Mouse (Mus musculus) brain, embryonic 14.5 days (tissue): ENCODE measurements around the gene Gosr1. TPM values are rescaled to one million over a fixed set of nuclear protein-coding genes. Genes with fewer than 3 reads are reported as not detected.

Experiments
- DNase-seq: peaks from one replicate; pipeline ENCODE4 v3.0.0-alpha.2; 2011; ENCODE audit warnings: low read depth
- CTCF ChIP-seq: fragments of 200-500 bp; IDR thresholded peaks from 2 replicates; pipeline ENCODE4 v1.5.1; 2012; ENCODE audit warnings: inconsistent platforms, mild to moderate bottlenecking, moderate library complexity, borderline replicate concordance; ENCODE audit not compliant: insufficient read depth, insufficient read length; ENCODE audit errors: extremely low read depth
- POLR2A ChIP-seq: fragments of 200-500 bp; IDR thresholded peaks from 2 replicates; pipeline ENCODE4 v1.6.1; 2012; ENCODE audit warnings: mild to moderate bottlenecking, inconsistent platforms, borderline replicate concordance; ENCODE audit not compliant: poor library complexity, insufficient read depth, insufficient read length, severe bottlenecking; ENCODE audit errors: extremely low read depth
- polyA plus RNA-seq: library from polyadenylated mRNA; depleted of rRNA; stranded (reverse); fragments of >200 nt; gene quantifications from 2 replicates; pipeline ENCODE4 v1.2.3, GENCODE M21; 2012

The Gosr1 gene
- polyA plus RNA-seq, 1 experiment = 27.0 TPM

DNA sequence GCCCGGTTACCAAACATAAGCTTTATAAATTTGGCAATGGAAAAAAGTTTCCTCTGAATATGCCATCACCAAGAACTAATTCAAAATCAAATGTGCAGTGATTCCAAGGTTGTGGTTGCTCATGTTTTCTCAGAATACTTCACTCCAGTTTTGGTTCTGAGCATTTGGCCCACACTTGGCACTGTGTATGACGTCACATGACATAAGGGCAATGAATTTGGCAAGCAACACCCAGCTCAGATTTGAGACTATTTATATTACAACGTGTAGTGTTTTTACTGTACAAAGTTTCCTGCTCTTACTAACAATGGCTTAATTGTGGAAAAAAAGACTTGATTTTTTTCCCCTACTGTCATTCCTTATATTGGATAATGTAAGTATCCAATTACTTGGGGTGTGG is 10.4 kb upstream of the Gosr1 start:
- no peak for DNase-seq
- no peak for TF ChIP-seq CTCF

DNA sequence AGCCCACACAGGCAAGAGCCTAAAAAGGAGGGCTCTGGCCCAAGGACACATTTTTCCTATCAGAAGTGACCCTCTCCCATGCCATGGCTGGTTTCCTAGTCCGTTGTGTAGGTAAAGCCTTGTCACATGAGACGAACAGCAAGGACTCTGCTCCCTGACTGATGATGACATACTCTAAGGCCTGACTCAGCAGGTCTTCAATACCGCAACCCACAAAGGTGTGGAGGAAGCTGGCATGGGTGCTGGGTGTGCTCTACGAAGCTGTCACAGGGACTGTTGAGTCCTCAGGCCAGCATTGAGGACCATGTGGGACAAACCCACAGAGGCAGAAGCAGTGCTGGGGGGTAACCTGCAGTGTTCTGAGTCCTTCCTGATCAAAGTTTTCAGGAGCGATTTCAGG is 7.2 kb upstream of the Gosr1 start:
- DNase-seq = no peak
- TF ChIP-seq POLR2A = no peak
- no peak for TF ChIP-seq CTCF

DNA sequence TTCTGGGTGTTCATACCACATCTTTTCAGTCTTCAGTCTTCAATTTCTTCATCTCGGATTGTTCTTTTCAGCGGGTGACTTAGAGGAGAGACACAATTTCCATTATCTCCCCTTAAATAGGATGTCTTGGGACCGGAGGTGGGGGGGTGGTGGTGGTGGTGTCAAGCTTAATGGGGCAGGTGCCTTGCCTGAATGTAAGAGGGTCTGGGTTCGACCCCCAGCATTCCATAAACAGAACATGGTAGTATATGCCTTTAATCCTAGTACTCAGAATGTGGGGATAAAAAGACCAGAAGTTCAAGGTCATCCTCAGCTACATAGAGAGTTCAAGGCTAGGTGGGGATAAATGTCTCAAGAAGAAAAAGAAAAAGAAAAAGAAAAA is 353 bp upstream of the Gosr1 start:
- DNase-seq = no peak

DNA sequence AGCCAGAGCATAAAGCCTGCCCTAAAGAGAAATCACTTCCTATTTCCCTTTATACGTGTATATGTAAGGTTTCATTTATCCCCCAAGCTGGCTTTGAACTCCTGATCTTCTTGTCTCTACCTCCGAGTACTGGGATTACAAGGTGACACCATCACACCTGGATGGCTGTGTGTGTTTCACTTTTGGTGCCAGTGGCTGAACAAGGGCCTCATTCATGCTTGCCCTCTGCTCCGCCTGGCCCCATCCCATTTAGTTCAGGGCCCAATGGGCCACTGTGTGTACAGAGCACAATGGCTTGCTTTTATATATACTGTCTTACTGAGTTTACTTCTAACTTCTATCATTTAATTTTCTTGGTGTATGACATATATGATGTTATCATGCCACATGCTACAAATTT is 11.1 kb downstream of the Gosr1 start:
- TF ChIP-seq POLR2A (no peak), CTCF (no peak)
- DNase-seq = no peak

More for the DNA sequence above, 353 bp upstream of the Gosr1 start:
- TF ChIP-seq POLR2A (no peak), CTCF (no peak)

DNA sequence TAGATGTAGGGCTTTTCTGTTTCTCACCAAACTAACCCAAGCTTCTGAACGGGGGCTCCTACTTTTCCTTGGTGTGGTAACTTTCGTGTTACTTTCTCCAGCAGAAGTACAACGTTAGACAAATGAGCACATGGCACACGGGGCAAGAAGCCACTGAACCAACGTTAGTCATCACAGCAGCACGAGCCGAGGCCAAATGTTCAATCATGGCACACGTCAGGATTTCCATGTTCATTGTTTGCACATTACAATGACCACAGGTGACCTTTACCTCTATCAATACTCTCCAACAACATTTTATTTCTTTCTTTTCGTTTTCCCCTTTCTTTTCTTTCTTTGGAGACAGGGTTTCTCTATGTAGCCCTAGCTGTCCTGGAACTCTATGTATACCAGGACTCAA is 14.6 kb downstream of the Gosr1 start:
- TF ChIP-seq POLR2A = no peak
- TF ChIP-seq CTCF = no peak
- DNase-seq = no peak

DNA sequence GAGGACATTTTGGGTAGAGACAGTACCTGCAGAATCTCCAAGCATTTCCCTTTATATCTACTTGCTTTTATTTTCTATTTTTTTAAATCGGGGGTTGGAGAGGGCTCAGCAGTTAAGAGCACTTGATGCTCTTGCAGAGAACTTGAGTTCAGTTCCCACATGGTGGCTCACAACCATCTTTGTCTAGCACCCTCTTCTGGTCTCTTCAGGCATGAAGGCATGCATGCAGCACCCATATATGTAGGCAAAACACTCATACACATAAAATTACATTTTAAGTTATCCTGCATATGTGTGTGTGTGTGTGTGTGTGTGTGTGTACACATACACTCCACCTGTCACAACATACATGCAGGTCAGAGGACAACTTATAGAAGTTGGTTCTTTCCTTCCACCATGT is 17.5 kb downstream of the Gosr1 start:
- TF ChIP-seq POLR2A (no peak), CTCF (no peak)
- DNase-seq = no peak

DNA sequence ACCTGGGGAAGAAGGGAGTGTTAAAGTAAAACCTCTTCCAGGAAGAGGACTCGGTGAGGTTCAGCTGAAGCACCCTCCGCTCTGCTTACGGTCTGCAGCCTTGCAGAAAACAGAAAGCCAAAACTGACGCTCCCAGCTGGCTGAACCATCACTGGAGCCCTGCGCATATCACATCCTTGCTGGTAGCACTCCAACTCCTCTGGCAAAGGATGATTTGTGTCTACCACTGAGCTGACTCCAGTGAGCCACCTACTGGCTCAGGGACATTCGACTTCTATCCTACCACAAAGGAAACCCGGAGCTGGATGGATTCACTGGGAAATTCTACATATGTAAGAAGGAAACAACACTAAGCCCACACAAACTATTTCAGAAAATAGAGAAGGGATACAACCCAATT is 18.8 kb downstream of the Gosr1 start:
- DNase-seq = peak; percentile 77

DNA sequence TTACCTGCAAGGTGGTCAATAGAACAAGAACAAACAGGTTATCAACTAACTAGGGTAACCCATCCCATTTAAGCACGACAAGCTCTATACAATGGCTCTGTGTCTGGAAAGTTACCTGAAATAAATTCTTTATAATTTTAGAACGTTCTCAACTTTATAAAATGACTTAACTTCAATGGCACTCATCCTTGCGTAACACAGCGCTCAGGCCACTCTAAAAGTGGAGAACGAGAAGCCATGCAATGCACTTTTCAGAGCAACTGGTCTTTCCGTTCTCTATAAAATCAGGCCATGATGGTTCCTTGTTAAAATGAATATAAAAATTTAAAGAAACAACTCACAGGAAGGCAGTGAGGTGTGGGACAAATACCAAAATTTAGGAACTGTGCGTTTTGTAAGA is 20.9 kb downstream of the Gosr1 start:
- TF ChIP-seq POLR2A (no peak), CTCF (no peak)
- no peak for DNase-seq

More for the DNA sequence above, 18.8 kb downstream of the Gosr1 start:
- peak; percentile 55; the same call in 1 of the 2 replicates for TF ChIP-seq CTCF
- TF ChIP-seq POLR2A = no peak

DNA sequence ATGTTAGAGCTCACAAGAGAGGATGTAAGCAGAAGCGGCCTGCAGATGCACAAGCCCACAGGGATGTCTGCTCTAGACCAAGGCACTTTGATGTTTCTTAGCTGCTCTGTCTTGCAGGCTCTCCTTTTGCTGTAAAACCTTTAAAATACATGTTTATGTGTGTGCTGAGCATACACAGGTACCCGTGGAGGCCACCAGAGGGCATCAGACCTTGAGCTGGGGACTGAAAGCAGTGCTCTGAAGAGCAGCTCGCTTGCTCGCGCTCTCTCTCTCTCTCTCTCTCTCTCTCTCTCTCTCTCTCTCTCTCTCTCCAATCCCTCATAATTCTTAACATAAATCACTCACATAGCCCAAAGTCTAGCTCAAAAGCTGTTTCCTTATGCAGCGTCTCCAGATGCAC is 24.3 kb downstream of the Gosr1 start:
- TF ChIP-seq CTCF (peak; percentile 62), POLR2A (no peak)
- DNase-seq = peak; percentile 39

DNA sequence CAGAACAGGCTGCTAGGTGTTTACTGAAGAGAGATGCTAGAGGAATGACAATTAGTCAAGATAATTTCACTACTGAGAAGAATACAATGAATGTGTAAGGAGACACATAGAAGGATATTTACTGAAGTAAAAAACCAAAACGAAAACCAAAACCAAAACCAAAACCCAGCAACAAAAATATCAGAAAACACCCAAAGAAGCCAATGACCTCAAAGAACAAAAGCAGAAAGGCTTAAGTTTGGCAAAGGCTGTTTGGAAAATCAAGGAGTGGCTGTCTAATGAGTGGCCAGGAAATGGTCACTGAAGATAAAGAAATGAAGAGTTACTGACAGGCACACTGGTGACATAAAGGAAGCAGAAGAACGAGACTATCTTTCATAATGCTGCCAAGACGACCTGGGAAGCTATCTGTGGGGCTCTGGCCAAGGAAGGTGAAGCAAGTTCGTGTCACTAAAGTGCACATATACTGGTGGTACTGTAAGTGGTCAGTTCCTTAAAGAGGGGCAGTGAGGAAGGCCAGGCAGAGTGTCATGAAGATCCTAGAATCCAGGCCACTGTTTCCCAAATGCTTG is 27.5 kb downstream of the Gosr1 start:
- no peak for TF ChIP-seq CTCF
- no peak for TF ChIP-seq POLR2A
- no peak for DNase-seq

DNA sequence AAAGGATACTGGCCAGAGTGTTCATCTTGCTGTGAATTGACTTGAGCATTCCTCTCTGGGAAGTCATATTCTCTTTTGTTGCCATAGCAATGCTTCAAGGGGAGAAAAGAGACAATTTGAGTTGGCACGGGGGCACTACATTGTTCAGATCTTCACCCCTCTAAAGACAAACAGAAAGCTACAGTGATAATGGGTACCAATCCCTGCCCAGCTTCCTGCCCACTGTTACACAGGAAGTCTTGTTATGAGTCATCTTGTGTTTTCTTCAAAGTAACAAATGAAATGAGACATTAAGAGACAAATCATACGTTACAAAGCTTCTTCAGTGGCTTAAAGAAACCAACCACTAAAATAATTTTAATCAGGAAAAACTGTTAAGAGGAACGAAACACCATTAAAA is 28.8 kb downstream of the Gosr1 start:
- peak; percentile 7 for DNase-seq
- TF ChIP-seq CTCF (no peak), POLR2A (no peak)

DNA sequence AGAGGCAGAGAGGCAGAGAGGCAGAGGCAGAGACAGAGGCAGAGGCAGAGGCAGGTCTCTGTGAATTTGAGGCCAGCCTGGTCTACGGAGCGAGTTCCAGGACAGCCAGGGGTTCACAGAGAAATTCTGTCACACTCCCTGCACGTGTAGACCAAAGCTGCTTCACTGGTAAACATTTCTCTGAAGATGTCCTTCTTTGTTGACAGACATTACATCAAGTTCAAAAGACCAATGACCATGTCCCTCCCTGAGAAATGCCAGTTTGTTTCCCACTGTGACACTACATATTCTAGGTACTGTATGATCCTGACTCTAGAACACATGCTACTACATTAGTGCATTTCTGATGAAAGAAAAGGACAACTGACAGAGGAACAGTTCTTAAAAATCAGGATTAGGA is 32.7 kb downstream of the Gosr1 start:
- DNase-seq = no peak
- TF ChIP-seq POLR2A = no peak
- TF ChIP-seq CTCF = no peak
